Mouse (Mus musculus): ENCODE data around the gene Carmil3. TPM values are rescaled to one million over a fixed set of nuclear protein-coding genes. Genes with fewer than 3 reads are reported as not detected.

Carmil3 gene
- total RNA-seq, 2 experiments from 2014 or later: 68.3 to 97.6 TPM

GRCm38 (mm10) chr14:55540067-55540786, 49.8 kb downstream of the Carmil3 start, which contains the start of gene Pck2:
TSS of gene Pck2 (plus strand) at chr14:55540266.
- peak; percentile 66 to 67 for DNase-seq (ENCODE audit: low spot score in 2 of 2)

- peak; percentile 64 to 70 for DNase-seq (ENCODE audit: low spot score in 2 of 2)
Measured at GRCm38 (mm10) chr14:55540787-55541321, 50.4 kb downstream of the Carmil3 start.

GRCm38 (mm10) chr14:55542268-55542667, 51.8 kb downstream of the Carmil3 start:
- DNase-seq (ENCODE audit: low spot score in 2 of 2): no peak

- DNase-seq (ENCODE audit: low spot score in 2 of 2): peak in 1 of 2 experiments; percentile 12
Measured at GRCm38 (mm10) chr14:55544334-55544733, 53.9 kb downstream of the Carmil3 start.

- no peak for DNase-seq (ENCODE audit: low spot score in 2 of 2)
Measured at GRCm38 (mm10) chr14:55550191-55550590, 59.7 kb downstream of the Carmil3 start.

GRCm38 (mm10) chr14:55551347-55551746, 60.9 kb downstream of the Carmil3 start:
- DNase-seq (ENCODE audit: low spot score in 2 of 2): no peak

GRCm38 (mm10) chr14:55551794-55552193, 61.3 kb downstream of the Carmil3 start:
- DNase-seq (ENCODE audit: low spot score in 2 of 2): no peak

GRCm38 (mm10) chr14:55554635-55555034, 64.2 kb downstream of the Carmil3 start:
- DNase-seq (ENCODE audit: low spot score in 2 of 2): no peak

GRCm38 (mm10) chr14:55555788-55556187, 65.3 kb downstream of the Carmil3 start:
- DNase-seq (ENCODE audit: low spot score in 2 of 2): no peak

- peak; percentile 70 to 79 for DNase-seq (ENCODE audit: low spot score in 2 of 2)
Measured at GRCm38 (mm10) chr14:55557003-55557402, 66.6 kb downstream of the Carmil3 start.

- DNase-seq (ENCODE audit: low spot score in 2 of 2): no peak
Measured at GRCm38 (mm10) chr14:55557587-55557986, 67.1 kb downstream of the Carmil3 start.

Other genes starting within 250 kb of the Carmil3 start
- gene Dhrs4, start 11.9 kb upstream of the Carmil3 start, total RNA-seq (2021): 10 to 100 TPM; 17.0 to 21.9 TPM
- 100 to 1,000 TPM; 544 to 545 TPM for gene Cpne6, start 19.8 kb downstream of the Carmil3 start, total RNA-seq (2021)
- gene Nrl, start 34.3 kb downstream of the Carmil3 start, total RNA-seq (2021): 1 to 10 TPM; 1.5 to 2.2 TPM
- 10 to 100 TPM; 24.0 to 26.8 TPM for gene Pck2, start 49.6 kb downstream of the Carmil3 start, total RNA-seq (2021)
- gene Dcaf11, start 69.4 kb downstream of the Carmil3 start, total RNA-seq (2021): 10 to 100 TPM; 66.9 to 72.3 TPM
- 1 to 10 TPM in 1 of 2 experiments, under 1 TPM in 1; 0.98 to 1.1 TPM for gene A730061H03Rik, start 69.8 kb downstream of the Carmil3 start, total RNA-seq (2021)
- not detected for gene Fitm1, start 85.0 kb downstream of the Carmil3 start, total RNA-seq (2021)
- gene Psme1, start 87.5 kb downstream of the Carmil3 start, total RNA-seq (2021): 10 to 100 TPM; 59.8 to 64.3 TPM
- 10 to 100 TPM; 39.0 to 42.3 TPM for gene Emc9, start 94.7 kb downstream of the Carmil3 start, total RNA-seq (2021)
- gene Psme2, start 100.5 kb downstream of the Carmil3 start, total RNA-seq (2021): 10 to 100 TPM; 48.3 to 51.6 TPM
- 10 to 100 TPM; 34.6 to 37.0 TPM for gene Rnf31, start 101.1 kb downstream of the Carmil3 start, total RNA-seq (2021)
- gene Irf9, start 112.9 kb downstream of the Carmil3 start, total RNA-seq (2021): 1 to 10 TPM; 8.2 to 8.5 TPM
- 1 to 10 TPM; 2.0 to 2.6 TPM for gene Rec8, start 127.4 kb downstream of the Carmil3 start, total RNA-seq (2021)
- gene Ipo4, start 145.3 kb downstream of the Carmil3 start, total RNA-seq (2021): 100 to 1,000 TPM; 120 to 145 TPM
- 1 to 10 TPM in 1 of 2 experiments, under 1 TPM in 1; 0.18 to 4.2 TPM for gene Gm49378, start 147.2 kb downstream of the Carmil3 start, total RNA-seq (2021)
- gene Tm9sf1, start 153.2 kb downstream of the Carmil3 start, total RNA-seq (2021): 10 to 100 TPM; 49.0 to 51.1 TPM
- gene Tssk4, start 159.5 kb downstream of the Carmil3 start, total RNA-seq (2021): under 1 TPM; 0.81 to 0.90 TPM
- 10 to 100 TPM; 46.9 to 47.8 TPM for gene Mdp1, start 169.9 kb downstream of the Carmil3 start, total RNA-seq (2021)
- gene Gmpr2, start 181.3 kb downstream of the Carmil3 start, total RNA-seq (2021): 10 to 100 TPM; 27.5 to 27.6 TPM
- 100 to 1,000 TPM; 298 to 325 TPM for gene Nedd8, start 181.5 kb downstream of the Carmil3 start, total RNA-seq (2021)
- gene Tinf2, start 191.2 kb downstream of the Carmil3 start, total RNA-seq (2021): 10 to 100 TPM; 13.9 to 17.0 TPM
- under 1 TPM in 1 of 2 experiments, not detected in 1; 0.23 TPM for gene Tgm1, start 223.3 kb downstream of the Carmil3 start, total RNA-seq (2021)
- gene Rabggta, start 231.6 kb downstream of the Carmil3 start, total RNA-seq (2021): 10 to 100 TPM; 41.4 to 41.8 TPM